Mouse (Mus musculus): ENCODE measurements around the gene Inpp4a. TPM values are rescaled to one million over a fixed set of nuclear protein-coding genes. Genes with fewer than 3 reads are reported as not detected.
A peak's percentile ranks its signal among the peaks of the same experiment; 100 is the strongest.

Gene Inpp4a
- polyA plus RNA-seq (2012; fragmentation: generic; extraction: Trizol): 2.4 TPM
- long read RNA-seq, experiment 1, partial matches to known transcripts: 0 of 1 reads
- long read RNA-seq, experiment 1, other reads (novel, unspliced or antisense): 1 of 1 reads
- long read RNA-seq, experiment 2, partial matches to known transcripts: 0 of 11 reads
- long read RNA-seq, experiment 2, other reads (novel, unspliced or antisense): 9 of 11 reads

DNA sequence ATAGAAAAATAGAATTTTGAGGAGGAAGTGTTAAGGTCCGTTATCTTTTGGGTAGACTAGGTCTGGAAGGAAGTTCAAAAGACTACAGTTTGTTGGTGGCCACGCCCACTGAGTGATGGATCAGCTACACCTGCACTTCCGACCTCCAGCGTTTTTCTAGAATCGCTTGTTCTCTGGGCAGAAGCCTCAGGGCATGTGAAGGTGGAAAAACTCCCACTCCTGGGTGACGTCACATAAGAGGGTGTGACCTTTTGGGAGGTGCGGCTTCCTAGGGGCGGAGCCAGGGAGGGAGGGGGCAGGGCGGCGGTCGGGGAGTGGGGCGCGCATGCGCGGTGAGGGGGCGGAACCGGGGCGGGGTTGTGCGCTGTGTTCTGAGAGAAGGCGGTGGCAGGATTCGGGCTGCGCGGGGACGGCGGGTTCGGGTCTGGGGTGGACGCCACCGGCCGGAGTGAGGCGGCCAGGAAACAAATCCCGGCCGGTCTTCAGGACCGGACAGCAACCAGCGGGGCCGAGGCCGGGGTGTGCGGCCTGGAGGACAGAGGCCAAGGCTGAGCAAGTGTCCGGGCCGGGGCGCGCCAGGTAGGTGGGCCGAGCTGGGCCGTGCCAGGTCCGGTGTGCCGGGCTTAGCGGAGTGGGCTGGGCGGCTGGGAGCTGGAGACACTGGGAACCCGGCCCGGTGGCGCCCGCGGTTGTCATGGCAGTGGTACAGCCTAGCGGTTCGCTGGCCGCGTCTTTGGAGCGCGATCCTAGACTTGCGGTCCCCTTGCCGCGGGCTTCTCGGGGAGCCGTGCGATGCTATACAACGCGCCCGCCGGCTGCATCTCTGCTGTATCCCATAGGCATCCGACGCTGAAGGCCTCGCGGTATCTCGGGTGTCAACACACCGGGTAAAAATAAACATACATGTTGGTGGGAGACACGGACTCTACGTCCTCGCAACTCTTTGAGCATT lies at the start of gene Inpp4a:
Gene Inpp4a, plus strand, starts transcription at position 326 of the 952 bp plus-strand sequence.
- Histone ChIP-seq H3K4me3 (ENCODE audit: insufficient read depth, poor library complexity, severe bottlenecking) (peak within 1 kb of the TSS; percentile 52), H3ac (ENCODE audit: control insufficient read depth, insufficient read length, low read depth) (peak within 1 kb of the TSS; percentile 96), H3K27me3 (ENCODE audit: control insufficient read depth, insufficient read depth, insufficient read length) (no peaks in the 10 kb centered on the region), H3K79me2 (ENCODE audit: control insufficient read depth, insufficient read depth) (peaks cover 5% of the 10 kb centered on the region), H3K36me3 (ENCODE audit: control insufficient read depth, insufficient read depth) (no peaks in the 10 kb centered on the region), H3K79me3 (ENCODE audit: low read depth) (no peaks in the 10 kb centered on the region)
- TF ChIP-seq MYOD1 (IDR thresholded peaks at IDR 0.05; ENCODE audit: control insufficient read depth, insufficient read length, low read depth): no peak
- no peak for TF ChIP-seq MYOG (IDR thresholded peaks at IDR 0.05; ENCODE audit: control insufficient read depth, extremely low read depth, insufficient read length)
- no peak for TF ChIP-seq FOSL1 (IDR thresholded peaks at IDR 0.05; ENCODE audit: insufficient read depth, low read length, poor library complexity, severe bottlenecking)
- TF ChIP-seq CEBPB (IDR thresholded peaks at IDR 0.05; ENCODE audit: low read depth): no peak
- no peak for TF ChIP-seq CTCF (IDR thresholded peaks at IDR 0.05; ENCODE audit: control insufficient read depth, insufficient read depth, insufficient read length)
- TF ChIP-seq USF1 (IDR thresholded peaks at IDR 0.05; ENCODE audit: low read depth): no peak
- no peak for TF ChIP-seq MAX (IDR thresholded peaks at IDR 0.05)

DNA sequence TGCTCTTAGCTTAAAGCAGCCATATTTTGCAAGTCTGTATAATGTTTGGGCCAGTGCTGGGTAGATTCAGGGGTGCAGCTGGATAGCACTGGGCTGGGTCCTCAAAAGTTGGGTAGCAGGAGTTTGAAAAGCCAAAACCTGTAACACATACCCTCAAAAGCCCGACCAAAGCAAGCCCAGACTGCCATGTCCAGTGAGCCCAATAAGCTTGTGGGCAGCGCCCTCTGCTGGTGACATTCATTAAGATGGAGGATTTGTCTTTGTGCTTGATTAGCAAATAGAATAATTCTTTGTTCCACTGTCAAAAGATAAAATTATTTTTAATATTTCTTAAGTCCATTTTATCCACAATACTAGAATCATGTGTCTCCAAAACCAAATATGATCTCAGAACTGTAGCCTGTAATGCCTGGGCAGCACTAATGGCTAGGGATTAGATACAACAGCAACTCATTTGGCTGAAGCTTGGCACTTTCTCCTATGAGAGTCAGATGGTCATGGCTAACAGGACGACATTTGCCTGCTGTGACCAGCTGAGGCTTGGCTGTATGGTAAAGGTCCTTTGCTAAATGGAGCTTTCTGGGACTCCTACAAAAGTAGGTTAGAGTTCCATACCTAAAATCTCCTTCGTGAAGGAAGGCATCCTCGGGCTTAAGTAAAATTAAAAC lies 48.9 kb upstream of the Inpp4a start:
- H3K27me3 ChIP-seq (ENCODE audit: control insufficient read depth, insufficient read depth, insufficient read length): no peaks in the 10 kb centered on the region
- H3K4me3 ChIP-seq (ENCODE audit: insufficient read depth, poor library complexity, severe bottlenecking): no peak overlapping the region
- no peak overlapping the region for H3ac ChIP-seq (ENCODE audit: control insufficient read depth, insufficient read length, low read depth)
- H3K79me2 ChIP-seq (ENCODE audit: control insufficient read depth, insufficient read depth): no peaks in the 10 kb centered on the region
- no peaks in the 10 kb centered on the region for H3K79me3 ChIP-seq (ENCODE audit: low read depth)
- no peaks in the 10 kb centered on the region for H3K36me3 ChIP-seq (ENCODE audit: control insufficient read depth, insufficient read depth)
- TF ChIP-seq USF1 (IDR thresholded peaks at IDR 0.05; ENCODE audit: low read depth) (no peak), MYOD1 (IDR thresholded peaks at IDR 0.05; ENCODE audit: control insufficient read depth, insufficient read length, low read depth) (no peak), CEBPB (IDR thresholded peaks at IDR 0.05; ENCODE audit: low read depth) (no peak), CTCF (IDR thresholded peaks at IDR 0.05; ENCODE audit: control insufficient read depth, insufficient read depth, insufficient read length) (no peak), FOSL1 (IDR thresholded peaks at IDR 0.05; ENCODE audit: insufficient read depth, low read length, poor library complexity, severe bottlenecking) (no peak), MYOG (IDR thresholded peaks at IDR 0.05; ENCODE audit: control insufficient read depth, extremely low read depth, insufficient read length) (no peak), MAX (IDR thresholded peaks at IDR 0.05) (no peak)

GRCm38 (mm10) chr1:37258443-37258842 lies 41.2 kb upstream of the Inpp4a start:
- TF ChIP-seq FOSL1 (IDR thresholded peaks at IDR 0.05; ENCODE audit: insufficient read depth, low read length, poor library complexity, severe bottlenecking) (no peak), USF1 (IDR thresholded peaks at IDR 0.05; ENCODE audit: low read depth) (no peak), CEBPB (IDR thresholded peaks at IDR 0.05; ENCODE audit: low read depth) (no peak), MYOD1 (IDR thresholded peaks at IDR 0.05; ENCODE audit: control insufficient read depth, insufficient read length, low read depth) (no peak), CTCF (IDR thresholded peaks at IDR 0.05; ENCODE audit: control insufficient read depth, insufficient read depth, insufficient read length) (no peak), MAX (IDR thresholded peaks at IDR 0.05) (no peak), MYOG (IDR thresholded peaks at IDR 0.05; ENCODE audit: control insufficient read depth, extremely low read depth, insufficient read length) (no peak)
- no peaks in the 10 kb centered on the region for H3K27me3 ChIP-seq (ENCODE audit: control insufficient read depth, insufficient read depth, insufficient read length)

GRCm38 (mm10) chr1:37272464-37272863 lies 27.2 kb upstream of the Inpp4a start:
- TF ChIP-seq FOSL1 (IDR thresholded peaks at IDR 0.05; ENCODE audit: insufficient read depth, low read length, poor library complexity, severe bottlenecking): no peak
- TF ChIP-seq CEBPB (IDR thresholded peaks at IDR 0.05; ENCODE audit: low read depth): no peak
- TF ChIP-seq USF1 (IDR thresholded peaks at IDR 0.05; ENCODE audit: low read depth): no peak
- TF ChIP-seq MAX (IDR thresholded peaks at IDR 0.05): no peak
- TF ChIP-seq CTCF (IDR thresholded peaks at IDR 0.05; ENCODE audit: control insufficient read depth, insufficient read depth, insufficient read length): peak; percentile 44
- no peak overlapping the region for H3K4me3 ChIP-seq (ENCODE audit: insufficient read depth, poor library complexity, severe bottlenecking)
- no peaks in the 10 kb centered on the region for H3K79me2 ChIP-seq (ENCODE audit: control insufficient read depth, insufficient read depth)
- no peaks in the 10 kb centered on the region for H3K79me3 ChIP-seq (ENCODE audit: low read depth)
- no peak overlapping the region for H3ac ChIP-seq (ENCODE audit: control insufficient read depth, insufficient read length, low read depth)
- H3K27me3 ChIP-seq (ENCODE audit: control insufficient read depth, insufficient read depth, insufficient read length): no peaks in the 10 kb centered on the region
- no peaks in the 10 kb centered on the region for H3K36me3 ChIP-seq (ENCODE audit: control insufficient read depth, insufficient read depth)

More at GRCm38 (mm10) chr1:37258443-37258842, 41.2 kb upstream of the Inpp4a start:
- no peaks in the 10 kb centered on the region for H3K79me2 ChIP-seq (ENCODE audit: control insufficient read depth, insufficient read depth)
- no peaks in the 10 kb centered on the region for H3K36me3 ChIP-seq (ENCODE audit: control insufficient read depth, insufficient read depth)
- H3K4me3 ChIP-seq (ENCODE audit: insufficient read depth, poor library complexity, severe bottlenecking): no peak overlapping the region
- no peak overlapping the region for H3ac ChIP-seq (ENCODE audit: control insufficient read depth, insufficient read length, low read depth)
- H3K79me3 ChIP-seq (ENCODE audit: low read depth): no peaks in the 10 kb centered on the region

GRCm38 (mm10) chr1:37286556-37286955 lies 13.1 kb upstream of the Inpp4a start:
- TF ChIP-seq CEBPB (IDR thresholded peaks at IDR 0.05; ENCODE audit: low read depth): no peak
- TF ChIP-seq MAX (IDR thresholded peaks at IDR 0.05): no peak
- TF ChIP-seq FOSL1 (IDR thresholded peaks at IDR 0.05; ENCODE audit: insufficient read depth, low read length, poor library complexity, severe bottlenecking): no peak
- TF ChIP-seq MYOG (IDR thresholded peaks at IDR 0.05; ENCODE audit: control insufficient read depth, extremely low read depth, insufficient read length): no peak
- TF ChIP-seq CTCF (IDR thresholded peaks at IDR 0.05; ENCODE audit: control insufficient read depth, insufficient read depth, insufficient read length): no peak
- no peak for TF ChIP-seq USF1 (IDR thresholded peaks at IDR 0.05; ENCODE audit: low read depth)
- TF ChIP-seq MYOD1 (IDR thresholded peaks at IDR 0.05; ENCODE audit: control insufficient read depth, insufficient read length, low read depth): no peak
- H3K79me3 ChIP-seq (ENCODE audit: low read depth): no peaks in the 10 kb centered on the region

More at GRCm38 (mm10) chr1:37286556-37286955, 13.1 kb upstream of the Inpp4a start:
- H3ac ChIP-seq (ENCODE audit: control insufficient read depth, insufficient read length, low read depth): no peak overlapping the region
- H3K79me2 ChIP-seq (ENCODE audit: control insufficient read depth, insufficient read depth): no peaks in the 10 kb centered on the region
- no peaks in the 10 kb centered on the region for H3K27me3 ChIP-seq (ENCODE audit: control insufficient read depth, insufficient read depth, insufficient read length)
- no peak overlapping the region for H3K4me3 ChIP-seq (ENCODE audit: insufficient read depth, poor library complexity, severe bottlenecking)
- no peaks in the 10 kb centered on the region for H3K36me3 ChIP-seq (ENCODE audit: control insufficient read depth, insufficient read depth)
